Mouse (Mus musculus) heart, embryonic 11.5 days (tissue): Measurements from ENCODE around the gene Nav1. TPM values are rescaled to one million over a fixed set of nuclear protein-coding genes. Genes with fewer than 3 reads are reported as not detected.

ENCODE experiments used
- ATAC-seq: fragments of 200-750 bp; cut with Nextera tagmentation; replicated peaks from 2 replicates; pipeline ENCODE4 v1.8.0; 2017; ENCODE audit warnings: moderate library complexity; ENCODE audit not compliant: insufficient number of reproducible peaks, low FRiP score, low TSS enrichment
- H3K27ac ChIP-seq: fragments of 300-500 bp; sonication (generic); 2 replicates; pipeline ENCODE4 v1.5.1; 2014; ENCODE audit warnings: mild to moderate bottlenecking, low read depth, low read length
- H3K27me3 ChIP-seq: fragments of 300-500 bp; sonication (generic); 2 replicates; pipeline ENCODE4 v1.6.1; 2014; ENCODE audit warnings: mild to moderate bottlenecking, low read length, mixed read lengths; ENCODE audit not compliant: control insufficient read depth, insufficient read depth
- H3K36me3 ChIP-seq: fragments of 300-500 bp; sonication (generic); 2 replicates; pipeline ENCODE4 v1.6.1; 2014; ENCODE audit warnings: mild to moderate bottlenecking, low read length, moderate library complexity, mixed read lengths; ENCODE audit not compliant: control insufficient read depth, insufficient read depth
- H3K4me1 ChIP-seq: fragments of 300-500 bp; sonication (generic); 2 replicates; pipeline ENCODE4 v1.6.1; 2014; ENCODE audit warnings: low read length; ENCODE audit not compliant: control insufficient read depth, insufficient read depth
- H3K4me2 ChIP-seq: fragments of 300-500 bp; sonication (generic); 2 replicates; pipeline ENCODE4 v1.6.1; 2014; ENCODE audit warnings: mild to moderate bottlenecking, moderate library complexity
- H3K4me3 ChIP-seq: fragments of 300-500 bp; sonication (generic); 2 replicates; pipeline ENCODE4 v1.5.1; 2014; ENCODE audit warnings: low read depth, low read length
- H3K9ac ChIP-seq: fragments of 300-500 bp; sonication (generic); 2 replicates; pipeline ENCODE4 v1.6.1; 2014; ENCODE audit warnings: mild to moderate bottlenecking, low read depth, low read length, moderate library complexity
- H3K9me3 ChIP-seq: fragments of 300-500 bp; sonication (generic); replicated peaks from 2 replicates; pipeline ENCODE4 v1.6.1; 2016; ENCODE audit warnings: low read length; ENCODE audit not compliant: control insufficient read depth
- WGBS: fragments of 180-500 bp; shearing (Covaris S2); extraction: QIAGEN DNeasy Blood & Tissue Kit; methylation state at CpG from one replicate; pipeline ENCODE4 v1.1.7; 2014; ENCODE audit not compliant: insufficient replicate concordance; 5-methylcytosine and 5-hydroxymethylcytosine counted together
- polyA plus RNA-seq: library from polyadenylated mRNA; unstranded; fragments of >200 nt; fragmentation: Nextera tagmentation; extraction: Ambion mirVana; gene quantifications from 2 replicates; pipeline ENCODE4 v1.2.1, GENCODE M21; 2014

Gene Nav1
- polyA plus RNA-seq, 1 experiment from 2014 or later = 25.2 TPM

DNA sequence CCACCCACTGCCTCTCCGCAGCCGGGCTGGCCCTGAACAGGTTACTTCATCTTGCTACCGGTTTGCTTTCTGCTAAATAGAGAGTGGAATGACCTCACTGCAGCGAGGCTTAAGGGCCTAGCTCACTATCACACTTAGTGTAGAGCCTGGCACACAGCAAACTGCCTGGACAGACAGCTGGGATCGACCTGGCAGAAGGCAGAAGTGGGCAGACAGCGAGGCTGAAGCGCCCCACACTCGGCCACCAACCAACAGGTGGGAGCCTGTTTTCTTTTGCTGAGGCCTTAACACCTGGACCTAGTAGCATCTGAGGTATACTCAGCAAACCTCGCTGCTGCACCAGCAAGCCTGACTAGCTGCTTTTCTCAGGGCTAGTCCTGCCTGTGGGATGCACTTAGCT lies 65.0 kb downstream of the Nav1 start:
- Histone ChIP-seq H3K27ac (no peak overlapping the region), H3K4me2 (no peak overlapping the region), H3K27me3 (no peaks in the 10 kb centered on the region), H3K4me3 (no peak overlapping the region), H3K36me3 (no peaks in the 10 kb centered on the region), H3K4me1 (peaks cover 36% of the 10 kb centered on the region), H3K9ac (no peak overlapping the region), H3K9me3 (no peaks in the 10 kb centered on the region)
- WGBS = 75% methylated on average over 9 of the region's 9 CpGs
- ATAC-seq = no peak

DNA sequence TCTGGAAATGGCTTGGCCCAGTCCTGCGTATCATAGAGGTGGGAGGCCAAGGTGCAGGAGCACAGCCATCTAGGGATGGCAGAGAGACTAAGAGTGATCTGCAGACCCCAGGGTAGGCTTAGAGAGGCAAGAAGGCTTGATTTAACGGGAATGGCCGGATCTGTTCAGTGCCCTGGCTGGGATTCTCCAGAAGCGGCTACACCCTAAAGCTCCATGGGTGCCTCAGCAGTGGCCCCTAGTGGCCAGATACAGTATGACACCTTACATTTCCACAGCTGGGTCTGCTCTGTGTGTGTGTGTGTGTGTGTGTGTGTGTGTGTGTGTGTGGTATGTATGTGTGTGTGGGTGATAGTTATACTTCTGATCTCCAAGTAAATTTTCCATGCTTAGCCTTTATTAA lies 66.8 kb downstream of the Nav1 start:
- no peaks in the 10 kb centered on the region for H3K9me3 ChIP-seq
- no peaks in the 10 kb centered on the region for H3K27me3 ChIP-seq
- H3K4me1 ChIP-seq = peaks cover 44% of the 10 kb centered on the region
- H3K27ac ChIP-seq = no peak overlapping the region
- H3K36me3 ChIP-seq = no peaks in the 10 kb centered on the region
- H3K9ac ChIP-seq = 0 out of 2 replicates have a peak overlapping the region, but pooled peaks have one; percentile 46
- H3K4me2 ChIP-seq = no peak overlapping the region
- 30% methylated on average over 4 of the region's 4 CpGs for WGBS
- no peak overlapping the region for H3K4me3 ChIP-seq
- peak; percentile 36 for ATAC-seq

DNA sequence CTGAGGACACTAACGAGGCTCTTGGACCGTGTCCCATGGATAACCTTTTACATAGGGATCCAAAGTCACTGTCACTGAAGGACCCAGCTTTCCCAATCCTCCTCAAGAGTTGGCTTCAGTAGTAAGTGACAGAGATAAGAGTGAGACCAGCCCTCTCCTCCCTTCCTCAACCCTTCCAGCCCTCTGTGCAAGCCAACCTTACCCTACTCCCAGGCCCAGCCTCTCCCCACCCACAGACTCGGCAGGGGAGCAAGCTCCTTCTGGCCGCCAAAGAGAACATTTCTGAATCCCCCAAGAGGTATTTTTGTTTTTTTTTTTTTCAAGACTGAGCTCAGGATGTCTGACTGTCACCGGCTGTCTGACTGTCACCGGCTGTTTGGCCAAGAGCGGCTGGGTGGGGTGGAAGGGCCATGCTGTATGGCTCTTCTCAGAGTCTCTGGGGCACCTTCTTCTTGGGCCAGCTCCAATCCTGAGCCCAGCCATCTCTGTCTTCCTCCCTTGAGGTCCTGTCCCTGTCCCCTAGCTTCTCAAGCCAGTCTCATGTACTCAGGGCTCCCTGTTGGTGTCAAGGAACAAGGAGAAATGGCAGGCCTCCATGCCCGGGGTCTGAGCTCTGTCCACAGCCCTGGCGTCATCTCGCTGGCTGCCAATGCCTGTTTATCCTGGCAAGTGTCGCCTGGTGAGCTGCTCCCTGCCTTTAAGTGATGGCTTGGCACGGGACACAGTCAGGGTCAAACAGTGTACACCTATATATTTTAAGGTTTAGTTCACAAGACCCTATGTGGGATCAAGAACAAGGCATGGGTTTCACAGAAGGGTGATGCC lies 68.4 kb downstream of the Nav1 start:
- WGBS = 63% methylated on average over 12 of the region's 12 CpGs
- H3K9ac ChIP-seq = no peak overlapping the region
- H3K27me3 ChIP-seq = no peaks in the 10 kb centered on the region
- no peak overlapping the region for H3K4me2 ChIP-seq
- H3K27ac ChIP-seq = 0 out of 2 replicates have a peak overlapping the region, but pooled peaks have one; percentile 35
- H3K4me1 ChIP-seq = peaks cover 44% of the 10 kb centered on the region
- no peaks in the 10 kb centered on the region for H3K36me3 ChIP-seq
- no peak overlapping the region for H3K4me3 ChIP-seq
- no peak for ATAC-seq
- H3K9me3 ChIP-seq = no peaks in the 10 kb centered on the region

DNA sequence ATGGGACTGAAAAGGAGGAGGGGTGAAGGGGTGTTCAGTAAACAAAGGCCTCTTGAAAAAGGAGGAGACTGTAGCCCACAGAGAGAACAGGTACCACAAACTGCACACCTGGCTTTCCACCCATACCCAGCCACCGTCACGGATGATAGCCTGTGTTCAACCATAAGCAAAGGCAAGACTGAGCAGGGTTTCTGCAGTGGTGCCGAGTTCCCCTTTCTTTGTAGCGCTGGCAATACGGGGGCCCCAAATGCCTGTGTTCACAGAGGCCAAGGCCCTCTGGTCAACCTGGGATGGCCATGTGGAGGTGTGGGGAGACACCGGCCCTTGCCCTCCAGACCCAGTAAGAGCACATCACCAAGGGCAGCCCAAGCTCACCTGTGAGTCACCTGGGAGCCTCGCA lies 70.3 kb downstream of the Nav1 start:
- no peak for ATAC-seq
- no peaks in the 10 kb centered on the region for H3K9me3 ChIP-seq
- no peaks in the 10 kb centered on the region for H3K36me3 ChIP-seq
- no peak overlapping the region for H3K27ac ChIP-seq
- peaks cover 30% of the 10 kb centered on the region for H3K4me1 ChIP-seq
- 90% methylated on average over 7 of the region's 7 CpGs for WGBS
- H3K9ac ChIP-seq = no peak overlapping the region
- H3K4me2 ChIP-seq = no peak overlapping the region
- no peaks in the 10 kb centered on the region for H3K27me3 ChIP-seq
- H3K4me3 ChIP-seq = no peak overlapping the region

DNA sequence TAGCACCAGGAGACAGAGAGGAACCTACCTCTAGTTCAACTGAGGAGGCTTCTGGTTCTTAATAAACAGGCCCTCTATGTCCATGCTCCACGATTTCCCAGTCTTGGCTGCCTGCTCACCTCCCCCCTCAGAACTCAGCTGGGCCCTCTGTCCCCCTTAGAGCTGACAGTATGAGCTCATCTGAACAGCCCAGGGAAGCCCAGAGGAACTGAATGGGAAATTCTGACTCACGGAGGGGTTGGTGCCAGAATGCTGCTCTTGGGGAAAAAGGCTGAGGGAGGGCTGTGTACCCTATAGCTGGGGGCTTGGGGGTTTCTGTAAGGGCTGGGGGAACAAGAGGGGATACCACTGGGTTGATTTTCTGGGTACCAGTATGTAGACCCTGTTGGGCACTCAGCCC lies 70.8 kb downstream of the Nav1 start:
- 43% methylated on average over 2 of the region's 2 CpGs for WGBS

DNA sequence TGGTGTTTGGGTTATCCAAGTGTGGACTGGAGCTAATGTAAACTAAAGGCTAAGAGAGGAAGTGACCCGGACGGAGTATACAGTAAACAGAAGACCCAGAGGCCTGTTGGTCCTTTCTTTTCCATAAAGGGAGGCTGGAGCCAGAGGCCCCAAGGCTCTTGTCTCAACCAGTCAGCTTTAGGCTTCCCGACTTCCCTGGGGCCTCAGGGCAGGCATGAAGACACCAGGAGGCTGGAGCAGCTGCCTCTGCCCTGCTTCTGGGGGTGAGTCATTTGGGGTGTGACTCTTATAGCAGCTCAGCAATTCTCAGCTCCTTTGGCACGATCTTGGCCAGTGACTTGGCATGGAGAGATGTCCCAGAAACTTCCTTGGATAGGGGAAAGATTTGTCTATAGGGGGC lies 71.8 kb downstream of the Nav1 start:
- WGBS = 19% methylated on average over 4 of the region's 4 CpGs
- H3K4me3 ChIP-seq = no peak overlapping the region
- no peaks in the 10 kb centered on the region for H3K27me3 ChIP-seq
- no peak overlapping the region for H3K4me2 ChIP-seq
- H3K9me3 ChIP-seq = no peaks in the 10 kb centered on the region
- peaks cover 5% of the 10 kb centered on the region; the same call in 1 of the 2 replicates for H3K36me3 ChIP-seq
- H3K9ac ChIP-seq = no peak overlapping the region
- peak overlapping the region; percentile 62 for H3K27ac ChIP-seq
- H3K4me1 ChIP-seq = peaks cover 41% of the 10 kb centered on the region
- ATAC-seq = no peak

More for the DNA sequence above, 70.8 kb downstream of the Nav1 start:
- H3K4me2 ChIP-seq = no peak overlapping the region
- no peak overlapping the region for H3K4me3 ChIP-seq
- H3K9me3 ChIP-seq = no peaks in the 10 kb centered on the region
- ATAC-seq = no peak
- peaks cover 35% of the 10 kb centered on the region for H3K4me1 ChIP-seq
- peak overlapping the region; percentile 17 for H3K27ac ChIP-seq
- no peak overlapping the region for H3K9ac ChIP-seq
- no peaks in the 10 kb centered on the region for H3K36me3 ChIP-seq
- no peaks in the 10 kb centered on the region for H3K27me3 ChIP-seq

DNA sequence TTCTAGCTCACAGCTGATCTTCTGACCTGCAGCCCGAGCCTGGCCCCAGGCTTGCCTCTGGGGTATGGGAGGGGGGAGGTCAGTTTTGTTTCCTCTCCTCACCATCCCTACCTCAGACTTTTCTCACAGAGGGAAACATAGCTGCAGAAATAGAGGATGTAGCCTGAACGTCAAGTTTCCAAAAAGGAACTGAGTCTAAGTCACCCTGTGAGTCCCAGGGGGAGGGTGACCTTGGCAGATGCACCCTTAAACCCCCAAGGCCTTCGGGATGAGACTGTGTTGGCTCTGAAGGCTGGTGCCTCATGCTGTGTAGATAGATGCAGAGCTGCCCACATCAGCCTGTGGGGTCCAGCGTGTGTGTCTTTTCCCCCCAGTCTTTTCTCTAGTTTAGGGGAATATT lies 72.3 kb downstream of the Nav1 start:
- Histone ChIP-seq H3K27ac (peak overlapping the region; percentile 62), H3K4me3 (no peak overlapping the region), H3K36me3 (peaks cover 5% of the 10 kb centered on the region), H3K9me3 (no peaks in the 10 kb centered on the region), H3K4me2 (no peak overlapping the region), H3K27me3 (no peaks in the 10 kb centered on the region), H3K4me1 (peaks cover 39% of the 10 kb centered on the region), H3K9ac (no peak overlapping the region)
- ATAC-seq = no peak
- 48% methylated on average over 4 of the region's 4 CpGs for WGBS

DNA sequence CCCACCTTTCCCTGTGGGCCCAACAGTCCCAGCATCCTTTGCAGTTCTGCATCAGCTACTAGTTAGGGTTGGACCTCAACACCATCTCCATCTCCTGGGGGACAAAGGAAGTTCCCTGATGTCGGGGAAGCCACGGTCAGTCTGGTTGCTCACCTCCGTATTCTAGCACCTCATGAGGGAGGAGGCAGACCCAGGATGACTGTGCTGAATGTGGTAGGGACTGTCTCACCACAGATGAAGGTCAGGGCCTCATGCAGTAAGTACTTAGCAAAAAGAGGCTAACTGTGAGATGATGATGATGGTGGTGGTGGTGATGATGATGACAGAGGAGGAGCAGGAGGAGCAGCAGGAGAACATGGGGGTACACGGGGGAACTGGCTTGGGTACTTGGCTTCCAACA lies 73.0 kb downstream of the Nav1 start:
- 82% methylated on average over 4 of the region's 4 CpGs for WGBS
- H3K9me3 ChIP-seq = no peaks in the 10 kb centered on the region
- no peak for ATAC-seq
- H3K4me1 ChIP-seq = peaks cover 39% of the 10 kb centered on the region
- no peak overlapping the region for H3K27ac ChIP-seq
- no peak overlapping the region for H3K4me2 ChIP-seq
- no peak overlapping the region for H3K9ac ChIP-seq
- no peak overlapping the region for H3K4me3 ChIP-seq
- H3K36me3 ChIP-seq = peaks cover 10% of the 10 kb centered on the region
- H3K27me3 ChIP-seq = no peaks in the 10 kb centered on the region

DNA sequence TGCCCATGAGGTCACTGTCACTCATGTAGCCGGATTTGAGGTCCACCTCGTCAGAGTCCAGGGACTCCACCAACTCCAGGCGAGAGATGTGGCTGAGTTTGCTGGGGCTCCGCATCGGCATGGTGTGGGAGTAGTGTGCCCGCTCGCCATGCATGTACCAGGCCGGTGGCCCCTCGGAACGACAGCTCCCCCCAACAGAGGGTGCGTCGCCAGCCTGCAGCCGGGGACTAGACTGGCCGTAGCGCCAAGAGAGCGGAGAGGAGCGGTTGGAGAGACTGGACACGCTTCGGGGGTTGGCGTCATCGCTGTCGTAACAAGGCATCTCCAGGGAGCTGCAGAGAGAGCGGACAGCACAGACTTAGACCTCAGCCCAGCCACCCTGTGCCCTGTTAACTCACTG lies 74.7 kb downstream of the Nav1 start:
- no peak for ATAC-seq
- peaks cover 15% of the 10 kb centered on the region for H3K36me3 ChIP-seq
- WGBS = 88% methylated on average over 23 of the region's 23 CpGs
- peaks cover 30% of the 10 kb centered on the region for H3K4me1 ChIP-seq
- H3K27ac ChIP-seq = no peak overlapping the region
- no peak overlapping the region for H3K9ac ChIP-seq
- no peak overlapping the region for H3K4me2 ChIP-seq
- no peaks in the 10 kb centered on the region for H3K27me3 ChIP-seq
- no peak overlapping the region for H3K4me3 ChIP-seq
- H3K9me3 ChIP-seq = no peaks in the 10 kb centered on the region
